Mouse (Mus musculus): Measurements from ENCODE around the gene Nap1l5. TPM values are rescaled to one million over a fixed set of nuclear protein-coding genes. Genes with fewer than 3 reads are reported as not detected.
"Not testable (repeated sequence)": the region's sequence is repeated elsewhere in the genome, so short reads cannot be mapped to it uniquely, and the experiment has no call there.

Nap1l5 gene
- total and polyA plus RNA-seq, 3 experiments: 7.4 to 34.5 (median 26.0) TPM

DNA sequence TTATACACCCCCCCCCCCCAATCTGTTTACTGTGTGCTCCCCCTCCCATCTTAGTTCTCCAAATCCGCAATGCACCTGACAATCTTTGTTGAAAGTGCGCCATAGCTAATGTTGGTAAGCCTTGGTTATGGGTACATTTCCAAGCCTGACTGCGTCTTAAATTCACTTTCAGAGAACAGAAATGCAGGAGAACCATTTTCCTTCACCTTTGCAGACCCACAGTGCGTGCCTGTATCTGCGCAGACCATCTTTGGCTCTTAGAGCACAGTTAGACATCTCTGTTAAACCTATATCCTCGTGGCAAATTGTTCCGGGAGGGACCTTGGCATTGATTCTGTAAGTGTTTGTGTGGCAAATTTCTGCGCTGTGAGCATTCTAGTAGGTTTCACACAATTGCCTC, 460 bp upstream of the Nap1l5 start:
- DNase-seq: no peak

DNA sequence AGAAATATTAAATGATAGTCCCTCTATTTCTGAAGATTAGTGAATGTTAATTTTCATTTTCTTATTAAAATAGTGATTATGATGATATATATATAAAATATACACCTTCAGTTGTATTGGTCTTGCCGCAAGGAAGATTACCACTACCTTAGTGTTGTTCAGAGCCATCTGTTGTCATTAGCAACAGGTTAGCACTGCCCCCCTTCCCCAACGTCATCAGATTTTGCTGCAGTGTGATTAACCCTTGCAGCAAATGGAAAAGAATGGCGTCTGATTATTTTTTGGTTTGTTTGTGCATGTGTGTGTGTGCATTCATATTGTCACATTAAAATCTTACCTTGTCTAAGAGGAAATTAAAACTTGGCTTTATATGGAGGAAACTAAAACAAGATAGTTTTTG, 2.3 kb downstream of the Nap1l5 start:
- DNase-seq: no peak

DNA sequence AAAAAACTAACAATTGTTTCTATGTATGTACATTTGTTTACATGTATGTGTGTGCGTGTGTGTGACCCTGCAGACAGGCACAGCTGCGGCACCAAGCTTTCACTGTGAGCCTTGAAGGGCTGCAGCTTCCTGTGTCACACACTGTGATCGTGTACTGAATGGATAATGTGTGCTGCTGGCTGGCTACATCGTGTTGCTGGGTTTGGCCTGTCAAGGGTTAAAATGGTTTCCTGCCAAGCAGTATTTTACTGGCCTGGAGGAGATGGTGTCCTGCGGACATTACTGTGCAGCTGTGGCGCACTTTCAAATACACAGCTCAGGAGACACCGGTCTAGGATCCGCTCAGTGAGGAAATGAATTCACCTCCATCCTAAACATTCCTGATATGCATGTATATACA, 3.7 kb downstream of the Nap1l5 start:
- no peak for DNase-seq

DNA sequence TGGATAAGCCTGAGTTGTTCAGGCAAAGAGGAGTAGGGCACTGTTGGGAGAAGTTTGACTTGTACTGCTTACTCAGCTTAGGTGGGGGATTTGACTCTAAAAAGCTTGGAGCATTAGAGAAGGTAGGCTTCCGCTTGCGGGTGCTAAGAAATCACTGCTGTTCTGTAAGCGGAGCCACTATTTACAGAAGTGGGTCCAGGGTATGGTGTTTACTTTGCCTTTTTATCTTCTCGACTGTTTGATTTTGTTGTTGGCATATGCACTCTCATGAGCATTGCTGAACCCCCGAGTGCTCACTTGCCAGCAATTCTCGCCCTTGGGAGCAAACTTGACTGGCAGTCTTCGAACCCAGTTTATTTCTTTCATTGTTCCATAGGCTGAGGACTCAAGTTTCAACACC, 6.3 kb downstream of the Nap1l5 start:
- no peak for DNase-seq

DNA sequence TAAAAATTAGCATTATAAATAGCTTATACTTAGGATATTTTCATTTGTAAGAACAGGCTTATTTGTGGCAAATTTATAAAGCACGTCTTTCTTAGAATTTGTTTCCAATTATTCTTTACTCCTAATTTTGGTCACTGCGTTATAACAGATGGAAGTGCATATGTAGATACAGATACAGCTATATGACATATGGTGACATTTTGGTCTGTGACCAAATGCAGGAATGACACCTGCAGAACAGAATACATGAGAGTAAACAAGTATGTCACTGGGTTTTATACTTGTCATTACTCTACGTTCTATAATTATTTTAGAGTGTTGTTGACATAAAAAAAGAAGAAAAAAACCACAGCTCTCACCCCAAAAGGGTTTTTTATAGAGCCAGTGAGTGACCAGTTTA, 7.8 kb downstream of the Nap1l5 start:
- no peak for DNase-seq

DNA sequence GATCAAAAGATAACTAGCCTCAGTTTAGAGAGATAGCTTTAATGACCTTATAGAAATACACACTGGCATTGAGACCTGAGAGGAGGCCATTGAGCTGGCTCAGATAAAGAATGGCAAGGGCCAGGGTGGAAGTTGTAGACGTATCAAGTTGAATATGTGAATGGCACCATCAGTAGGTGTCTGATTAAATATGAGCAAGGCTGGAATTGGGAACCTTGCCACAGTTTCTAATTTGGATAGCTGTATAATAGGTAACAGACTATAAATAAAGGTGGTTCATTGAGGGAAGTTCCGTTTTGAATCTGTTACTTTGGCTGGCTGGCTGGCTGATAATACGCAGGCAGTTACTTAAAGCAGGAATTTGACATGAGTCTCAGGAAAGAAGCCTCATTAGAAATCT, 10.2 kb downstream of the Nap1l5 start:
- DNase-seq: no peak

DNA sequence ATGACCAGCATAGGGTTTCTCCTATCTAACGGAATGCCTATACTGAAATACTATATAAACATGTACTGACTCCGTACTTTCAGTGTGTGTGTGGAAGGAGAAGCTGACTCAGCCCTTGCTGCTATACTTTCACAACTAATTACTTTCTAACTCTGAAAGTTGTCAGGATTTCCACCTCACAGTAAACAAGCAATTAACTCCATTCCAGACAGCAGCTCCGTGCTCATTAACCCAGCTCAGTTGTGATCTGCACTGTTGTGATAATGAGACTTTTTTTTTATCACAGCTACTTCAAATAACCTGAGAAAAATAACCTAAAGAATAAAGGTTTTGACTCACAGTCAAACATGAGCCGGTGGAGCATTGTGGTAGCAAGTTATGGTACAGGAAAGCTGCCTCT, 11.9 kb downstream of the Nap1l5 start:
- no peak for DNase-seq

DNA sequence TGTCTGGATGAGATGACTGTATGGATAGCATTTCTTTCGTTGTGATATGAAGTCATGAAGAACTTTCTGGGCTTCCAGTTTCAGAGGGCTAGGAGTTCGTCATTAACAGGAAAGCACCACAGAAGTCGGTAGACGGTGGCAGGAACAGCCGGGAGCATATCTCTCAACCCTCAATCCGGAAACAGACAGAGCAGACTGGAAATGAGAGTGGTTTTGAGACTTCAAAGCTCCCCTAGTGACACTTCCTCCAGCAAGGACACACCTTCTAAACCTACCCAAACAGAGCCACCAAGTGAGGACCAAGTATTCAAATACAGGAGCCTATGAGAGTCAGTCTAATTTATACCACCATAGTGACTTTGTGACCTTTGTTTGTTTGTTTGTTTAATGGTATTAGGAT, 13.6 kb downstream of the Nap1l5 start:
- DNase-seq: no peak

DNA sequence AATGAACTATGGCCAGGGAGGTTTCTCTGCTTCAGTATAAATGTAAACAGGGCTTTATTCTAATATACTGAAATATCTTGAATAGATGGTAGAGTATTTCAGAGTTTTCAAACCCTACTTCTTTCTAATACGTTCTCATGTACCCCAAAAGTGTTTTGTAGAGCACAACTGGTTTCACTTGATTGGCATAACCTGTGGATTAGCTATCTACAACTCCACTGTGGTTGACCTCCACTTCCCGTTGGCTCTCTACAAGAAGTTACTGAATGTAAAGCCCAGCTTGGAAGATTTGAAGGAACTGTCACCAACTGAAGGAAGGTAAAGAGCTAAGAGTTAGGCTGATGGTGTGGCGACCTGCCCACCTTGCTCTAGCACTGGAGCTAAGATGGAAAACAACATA, 17.0 kb downstream of the Nap1l5 start:
- DNase-seq: no peak

DNA sequence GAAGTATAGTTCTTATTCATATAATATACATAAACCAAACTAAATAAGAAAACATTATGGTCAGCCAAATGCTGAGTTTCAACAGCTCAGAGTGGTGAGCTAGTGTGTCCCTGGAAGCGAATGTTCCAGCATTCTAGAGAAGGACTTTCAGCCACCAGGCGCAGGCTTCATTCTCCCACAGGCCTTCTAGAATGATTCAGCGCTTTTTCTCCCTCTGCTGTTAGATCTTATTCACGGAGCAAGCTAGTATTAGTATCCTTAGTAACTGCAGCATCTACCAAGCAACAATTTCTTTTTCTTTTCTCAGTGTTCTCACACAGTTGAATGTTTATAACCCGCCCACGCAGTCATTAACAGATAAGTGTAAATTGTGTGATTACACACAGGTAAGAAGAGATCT, 24.6 kb downstream of the Nap1l5 start:
- no peak for DNase-seq

DNA sequence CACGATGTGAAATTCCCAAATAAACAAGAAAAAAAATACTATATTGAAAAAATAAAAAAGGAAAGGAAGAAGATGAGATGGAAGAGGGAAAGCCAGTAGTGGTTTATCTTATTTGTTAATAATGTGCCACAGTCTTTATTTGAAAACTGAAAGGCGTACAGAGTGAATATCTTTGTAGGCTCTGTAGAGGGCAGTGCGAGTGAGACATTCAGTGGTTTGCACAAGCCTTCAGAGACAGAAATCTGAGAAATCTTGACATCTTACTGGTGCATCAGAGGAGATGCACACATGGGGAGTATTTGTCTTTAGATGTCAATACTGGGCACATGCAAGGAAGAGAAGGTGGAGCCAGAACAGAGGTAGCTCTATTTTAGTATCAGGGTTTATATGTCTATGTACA, 25.5 kb downstream of the Nap1l5 start:
- no peak for DNase-seq

DNA sequence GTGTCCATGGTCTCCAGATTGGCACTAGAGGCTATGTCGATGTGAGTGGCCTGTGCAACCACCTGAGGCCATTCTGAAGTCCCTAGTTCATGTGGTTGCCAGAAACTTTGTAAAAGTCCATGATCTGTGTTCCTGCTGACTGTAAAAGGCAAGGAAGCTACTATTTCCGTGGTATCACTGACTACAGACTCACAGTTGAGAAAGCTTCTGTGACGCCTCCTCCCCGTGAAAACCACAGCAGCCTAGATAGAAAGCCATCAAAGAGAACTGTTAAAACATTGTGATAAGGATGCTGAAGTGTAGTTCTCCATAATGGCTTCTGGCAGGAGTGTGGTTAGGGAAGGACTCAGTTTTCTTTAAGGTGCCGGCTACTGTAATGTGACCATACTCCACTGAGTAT, 26.0 kb downstream of the Nap1l5 start:
- no peak for DNase-seq

DNA sequence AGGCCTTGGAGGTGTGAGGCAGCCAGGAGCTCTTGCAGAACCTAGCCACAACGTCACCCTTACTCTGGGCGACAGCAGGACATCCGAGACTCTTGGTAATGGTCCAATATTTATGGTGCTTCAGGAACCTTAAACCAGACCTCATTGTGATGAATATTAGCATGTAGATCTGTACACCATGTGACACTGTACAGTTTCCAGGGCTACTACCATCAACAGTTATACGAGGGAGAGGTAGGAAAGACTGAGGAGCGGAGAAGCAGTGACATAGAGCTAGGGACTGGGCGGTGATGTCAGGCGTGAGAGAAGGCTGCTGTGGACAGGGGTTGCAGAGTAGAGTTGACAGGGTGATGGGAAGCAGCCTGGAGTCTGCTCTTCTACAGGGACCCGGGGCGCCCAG, 26.9 kb downstream of the Nap1l5 start:
- no peak for DNase-seq

DNA sequence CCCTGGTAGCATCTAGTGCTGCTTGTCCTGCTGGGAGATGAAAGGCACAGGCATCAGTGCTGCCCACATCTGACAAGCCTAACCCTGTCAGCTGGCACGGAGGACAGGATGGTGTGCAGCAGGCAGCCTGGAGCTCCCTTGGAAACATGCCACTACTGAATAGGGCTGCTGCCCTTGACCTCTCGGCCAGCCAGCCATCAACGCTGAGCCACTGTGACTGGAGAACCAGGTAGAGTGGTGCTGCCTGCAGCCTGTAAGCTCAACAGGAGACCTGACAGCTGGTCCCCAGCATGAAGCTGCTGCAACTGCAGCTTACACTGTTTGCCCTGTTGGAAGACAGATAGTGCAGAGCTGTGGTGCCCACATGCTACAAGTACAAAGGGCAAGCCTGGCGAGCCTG, 27.3 kb downstream of the Nap1l5 start:
- peak; percentile 74 for DNase-seq

DNA sequence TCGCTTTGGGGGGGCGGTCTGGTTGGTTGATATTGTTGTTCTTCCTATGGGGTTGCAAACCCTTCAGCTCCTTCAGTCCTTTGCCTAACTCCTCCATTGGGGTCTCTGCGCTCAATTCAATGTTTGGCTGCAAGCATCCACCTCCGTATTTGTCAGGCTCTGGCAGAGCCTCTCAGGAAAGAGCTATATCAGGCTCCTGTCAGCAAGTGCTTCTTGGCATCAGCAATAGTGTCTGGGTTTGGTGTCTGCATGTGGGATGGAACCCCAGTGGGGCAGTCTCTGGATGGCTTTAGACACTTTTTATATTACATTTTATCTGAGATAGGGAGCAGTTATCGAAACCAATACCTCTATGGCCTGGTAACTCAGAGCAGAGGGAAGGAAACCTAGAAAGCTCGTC, 39.0 kb downstream of the Nap1l5 start:
- not testable (repeated sequence) for DNase-seq

DNA sequence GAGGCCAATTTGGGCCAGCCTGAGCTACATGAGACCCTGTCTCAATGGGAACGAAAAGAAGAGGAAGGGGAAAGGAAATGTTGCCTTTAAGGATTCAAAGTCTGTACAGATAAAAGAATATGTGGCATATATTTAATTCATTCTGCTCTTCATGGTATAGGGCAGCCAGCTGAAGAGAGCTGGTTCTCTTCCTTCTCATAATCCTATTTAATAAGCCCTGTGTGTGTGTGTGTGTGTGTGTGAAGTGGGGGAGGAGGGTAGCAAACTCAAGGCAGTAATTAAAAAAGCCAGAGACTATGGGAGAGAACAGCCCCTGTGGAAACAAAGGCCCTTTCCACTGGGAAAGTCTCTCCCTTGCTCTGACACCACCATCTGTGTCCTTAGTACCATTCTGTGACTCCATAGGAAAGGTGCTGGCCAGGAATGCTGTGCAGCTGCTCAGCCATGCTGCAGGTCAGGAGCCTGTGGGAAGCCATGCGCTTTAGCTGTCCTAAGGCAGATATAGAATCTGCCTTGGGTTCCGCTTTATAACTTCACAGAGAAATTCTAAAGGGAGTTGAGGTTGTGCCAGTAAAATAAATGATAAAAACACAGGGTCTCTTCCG, 43.1 kb downstream of the Nap1l5 start:
- no peak for DNase-seq

DNA sequence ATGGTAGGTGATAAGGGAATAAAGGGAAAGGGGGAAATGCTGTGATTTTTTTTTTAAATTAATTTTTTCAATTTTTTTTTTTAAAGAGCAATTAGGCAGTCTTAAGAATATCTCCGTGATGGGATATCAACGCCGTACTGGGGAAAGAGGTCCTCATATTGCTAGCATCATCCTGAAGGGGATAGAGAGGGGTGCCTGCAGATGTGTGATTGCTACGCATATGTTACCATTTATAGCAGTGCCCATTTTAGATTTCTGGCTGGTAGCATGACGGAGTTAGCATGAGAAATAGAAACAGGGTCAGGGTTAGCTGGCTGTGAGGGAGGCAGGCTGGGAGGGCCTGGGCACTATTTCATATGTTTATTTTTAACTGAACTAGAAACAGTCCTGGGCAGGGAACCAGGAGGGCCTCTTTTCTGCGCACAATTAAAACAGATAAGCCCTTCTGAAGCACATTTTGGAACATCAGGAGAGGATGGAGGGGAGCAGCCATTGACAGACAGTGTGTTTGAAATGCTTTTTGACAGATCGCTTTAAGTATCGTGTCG, 44.4 kb downstream of the Nap1l5 start:
- no peak for DNase-seq

DNA sequence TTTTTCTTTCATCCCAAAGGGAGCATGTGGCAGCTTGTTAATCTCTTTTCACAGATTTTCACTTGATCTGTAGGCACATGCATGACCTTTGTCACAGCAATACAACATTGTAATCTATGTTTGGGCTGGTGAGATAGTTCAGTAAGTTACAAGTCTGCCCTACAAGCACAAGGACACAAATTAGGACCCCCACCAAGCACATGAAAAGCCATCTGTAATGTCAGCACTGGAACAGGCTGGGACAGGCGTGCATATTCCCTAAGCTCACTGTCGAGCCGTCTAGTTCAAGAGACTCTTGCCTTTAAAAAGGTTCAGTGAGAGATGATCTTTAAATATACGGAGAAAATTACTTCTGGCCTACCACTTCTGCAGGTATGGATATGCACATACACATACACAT, 47.4 kb downstream of the Nap1l5 start:
- no peak for DNase-seq

DNA sequence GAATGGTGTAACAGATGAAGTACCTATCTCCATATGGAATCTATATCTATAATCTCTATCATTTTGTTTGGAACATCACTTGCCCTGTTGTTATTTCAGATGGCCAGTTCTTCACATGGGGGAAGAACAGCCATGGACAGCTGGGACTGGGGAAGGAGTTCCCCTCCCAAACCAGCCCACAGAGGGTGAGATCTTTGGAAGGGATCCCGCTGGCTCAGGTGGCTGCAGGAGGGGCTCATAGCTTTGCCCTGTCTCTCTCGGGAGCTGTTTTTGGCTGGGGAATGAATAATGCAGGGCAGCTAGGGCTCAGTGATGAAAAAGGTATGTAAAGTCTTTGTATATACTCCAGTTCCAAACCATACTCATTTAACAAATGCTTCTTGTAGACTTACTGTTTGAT, 50.4 kb downstream of the Nap1l5 start:
- no peak for DNase-seq

DNA sequence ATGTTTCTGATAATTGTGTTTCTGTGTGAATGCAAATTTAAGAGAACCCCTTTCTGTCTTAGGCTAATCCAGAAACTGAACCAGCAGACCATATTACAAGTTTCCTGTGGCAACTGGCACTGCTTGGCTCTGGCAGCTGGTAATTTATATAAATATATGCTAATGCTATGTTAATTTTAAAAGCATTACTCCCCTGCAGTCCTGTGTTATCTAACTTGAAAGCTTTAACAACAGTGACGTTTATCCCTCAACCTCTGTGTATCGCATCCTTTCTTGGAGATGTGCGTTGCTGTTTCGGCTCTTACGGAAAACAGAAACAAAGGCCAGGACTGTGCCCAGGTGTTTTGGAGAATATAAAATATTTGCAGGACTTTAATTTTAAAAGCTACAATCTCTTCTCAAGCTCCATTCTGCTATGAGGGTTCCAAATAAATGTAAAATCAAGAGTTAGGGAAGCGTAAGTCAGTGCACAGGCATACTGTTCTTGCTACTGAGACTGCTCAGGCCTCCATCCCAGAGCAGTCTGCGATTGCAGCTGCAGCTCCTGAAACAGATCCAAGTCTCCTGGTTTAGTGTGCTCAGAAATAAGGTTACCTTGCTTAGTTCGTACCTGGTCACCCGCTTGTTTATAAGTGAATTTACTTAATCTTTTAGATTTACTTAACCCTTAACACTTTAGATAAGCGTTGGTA, 51.1 kb downstream of the Nap1l5 start:
- DNase-seq: no peak

Data from adrenal gland, adult 2 months (tissue).